Mouse (Mus musculus): ENCODE results near the gene Yars. TPM values are rescaled to one million over a fixed set of nuclear protein-coding genes. Genes with fewer than 3 reads are reported as not detected.

Yars gene
- polyA plus RNA-seq, 1 experiment from 2014 or later, result 91.4 TPM

- no peak overlapping the region for H3K9ac ChIP-seq
- peaks cover 19% of the 10 kb centered on the region for H3K4me1 ChIP-seq
- no peak overlapping the region for H3K4me3 ChIP-seq
- H3K9me3 ChIP-seq, result no peaks in the 10 kb centered on the region
- H3K36me3 ChIP-seq, result no peaks in the 10 kb centered on the region
- WGBS, result 71% methylated on average over 7 of the region's 7 CpGs
- ATAC-seq (ENCODE audit: insufficient number of reproducible peaks, insufficient read depth, low FRiP score, low TSS enrichment), result no peak
- no peak overlapping the region for H3K4me2 ChIP-seq (replicated peaks)
- H3K27ac ChIP-seq, result no peak overlapping the region
- H3K27me3 ChIP-seq, result no peaks in the 10 kb centered on the region
These were observed 44.9 kb downstream of the Yars start for GRCm38 (mm10) chr4:129234488-129234887.

GRCm38 (mm10) chr4:129235147-129235546, 45.6 kb downstream of the Yars start:
- no peak for ATAC-seq (ENCODE audit: insufficient number of reproducible peaks, insufficient read depth, low FRiP score, low TSS enrichment)
- Histone ChIP-seq H3K27ac (no peak overlapping the region), H3K27me3 (no peaks in the 10 kb centered on the region), H3K9ac (no peak overlapping the region), H3K4me2 (replicated peaks) (no peak overlapping the region), H3K36me3 (no peaks in the 10 kb centered on the region), H3K9me3 (no peaks in the 10 kb centered on the region), H3K4me1 (peaks cover 19% of the 10 kb centered on the region), H3K4me3 (no peak overlapping the region)
- WGBS, result 75% methylated on average over 3 of the region's 3 CpGs

- Histone ChIP-seq H3K27ac (no peak overlapping the region), H3K4me1 (peaks cover 21% of the 10 kb centered on the region), H3K4me3 (no peak overlapping the region), H3K27me3 (no peaks in the 10 kb centered on the region), H3K4me2 (replicated peaks) (no peak overlapping the region), H3K9me3 (no peaks in the 10 kb centered on the region), H3K36me3 (no peaks in the 10 kb centered on the region), H3K9ac (no peak overlapping the region)
- WGBS, result 87% methylated on average over 8 of the region's 8 CpGs
- ATAC-seq (ENCODE audit: insufficient number of reproducible peaks, insufficient read depth, low FRiP score, low TSS enrichment), result no peak
These were observed 46.8 kb downstream of the Yars start for GRCm38 (mm10) chr4:129236236-129236813.

- no peak for ATAC-seq (ENCODE audit: insufficient number of reproducible peaks, insufficient read depth, low FRiP score, low TSS enrichment)
- H3K4me1 ChIP-seq, result peaks cover 29% of the 10 kb centered on the region
- WGBS, result 4% methylated on average over 21 of the region's 21 CpGs
These were observed 48.4 kb downstream of the Yars start for GRCm38 (mm10) chr4:129237843-129238441.

GRCm38 (mm10) chr4:129238579-129239016, 49.0 kb downstream of the Yars start:
- peak overlapping the region; percentile 46; the same call in 1 of the 2 replicates for H3K27ac ChIP-seq

More at GRCm38 (mm10) chr4:129237843-129238441, 48.4 kb downstream of the Yars start:
- no peaks in the 10 kb centered on the region for H3K27me3 ChIP-seq
- H3K36me3 ChIP-seq, result no peaks in the 10 kb centered on the region
- no peak overlapping the region for H3K27ac ChIP-seq
- peak overlapping the region; percentile 94 for H3K4me2 ChIP-seq (replicated peaks)
- no peaks in the 10 kb centered on the region for H3K9me3 ChIP-seq
- peak overlapping the region; percentile 75 for H3K9ac ChIP-seq
- H3K4me3 ChIP-seq, result peak overlapping the region; percentile 84

GRCm38 (mm10) chr4:129239075-129239474, 49.5 kb downstream of the Yars start:
- peak overlapping the region; percentile 94 for H3K4me2 ChIP-seq (replicated peaks)
- H3K4me1 ChIP-seq, result peaks cover 30% of the 10 kb centered on the region
- 0% methylated on average over 26 of the region's 29 CpGs for WGBS
- H3K9me3 ChIP-seq, result no peaks in the 10 kb centered on the region
- no peaks in the 10 kb centered on the region for H3K27me3 ChIP-seq
- H3K27ac ChIP-seq, result peak overlapping the region; percentile 46; the same call in 1 of the 2 replicates
- ATAC-seq (ENCODE audit: insufficient number of reproducible peaks, insufficient read depth, low FRiP score, low TSS enrichment), result peak; percentile 84
- no peaks in the 10 kb centered on the region for H3K36me3 ChIP-seq
- H3K9ac ChIP-seq, result peak overlapping the region; percentile 75
- peak overlapping the region; percentile 84 for H3K4me3 ChIP-seq

More at GRCm38 (mm10) chr4:129238579-129239016, 49.0 kb downstream of the Yars start:
- under 1% methylated on average over 23 of the region's 23 CpGs for WGBS
- no peaks in the 10 kb centered on the region for H3K27me3 ChIP-seq
- H3K9me3 ChIP-seq, result no peaks in the 10 kb centered on the region
- H3K4me2 ChIP-seq (replicated peaks), result peak overlapping the region; percentile 94
- ATAC-seq (ENCODE audit: insufficient number of reproducible peaks, insufficient read depth, low FRiP score, low TSS enrichment), result peak; percentile 42
- H3K36me3 ChIP-seq, result no peaks in the 10 kb centered on the region
- H3K4me1 ChIP-seq, result peaks cover 30% of the 10 kb centered on the region
- H3K4me3 ChIP-seq, result peak overlapping the region; percentile 84
- peak overlapping the region; percentile 75 for H3K9ac ChIP-seq

GRCm38 (mm10) chr4:129241898-129242297, 52.3 kb downstream of the Yars start:
- Histone ChIP-seq H3K27ac (peak overlapping the region; percentile 83), H3K36me3 (no peaks in the 10 kb centered on the region), H3K4me2 (replicated peaks) (peak overlapping the region; percentile 9; the same call in 1 of the 2 replicates)

GRCm38 (mm10) chr4:129242327-129242726, 52.8 kb downstream of the Yars start:
- peaks cover 26% of the 10 kb centered on the region for H3K27me3 ChIP-seq
- H3K27ac ChIP-seq, result peak overlapping the region; percentile 83
- peak overlapping the region; percentile 9; the same call in 1 of the 2 replicates for H3K4me2 ChIP-seq (replicated peaks)
- H3K4me3 ChIP-seq, result no peak overlapping the region
- no peak for ATAC-seq (ENCODE audit: insufficient number of reproducible peaks, insufficient read depth, low FRiP score, low TSS enrichment)
- 29% methylated on average over 4 of the region's 4 CpGs for WGBS
- no peaks in the 10 kb centered on the region for H3K9me3 ChIP-seq
- H3K4me1 ChIP-seq, result peaks cover 30% of the 10 kb centered on the region
- H3K36me3 ChIP-seq, result no peaks in the 10 kb centered on the region
- 0 out of 2 replicates have a peak overlapping the region, but pooled peaks have one; percentile 31 for H3K9ac ChIP-seq

More at GRCm38 (mm10) chr4:129241898-129242297, 52.3 kb downstream of the Yars start:
- Histone ChIP-seq H3K4me1 (peaks cover 30% of the 10 kb centered on the region), H3K9me3 (no peaks in the 10 kb centered on the region), H3K4me3 (no peak overlapping the region), H3K27me3 (peaks cover 22% of the 10 kb centered on the region), H3K9ac (0 out of 2 replicates have a peak overlapping the region, but pooled peaks have one; percentile 31)
- ATAC-seq (ENCODE audit: insufficient number of reproducible peaks, insufficient read depth, low FRiP score, low TSS enrichment), result no peak
- WGBS, result 18% methylated on average over 5 of the region's 7 CpGs

GRCm38 (mm10) chr4:129242761-129243160, 53.2 kb downstream of the Yars start:
- WGBS, result 23% methylated on average over 4 of the region's 4 CpGs
- H3K4me2 ChIP-seq (replicated peaks), result no peak overlapping the region
- H3K27ac ChIP-seq, result peak overlapping the region; percentile 83; the same call in 1 of the 2 replicates
- H3K9me3 ChIP-seq, result no peaks in the 10 kb centered on the region
- ATAC-seq (ENCODE audit: insufficient number of reproducible peaks, insufficient read depth, low FRiP score, low TSS enrichment), result no peak
- H3K27me3 ChIP-seq, result peaks cover 31% of the 10 kb centered on the region
- H3K9ac ChIP-seq, result no peak overlapping the region
- no peak overlapping the region for H3K4me3 ChIP-seq
- H3K36me3 ChIP-seq, result no peaks in the 10 kb centered on the region
- peaks cover 27% of the 10 kb centered on the region for H3K4me1 ChIP-seq

- Histone ChIP-seq H3K27ac (no peak overlapping the region), H3K4me3 (no peak overlapping the region), H3K4me1 (peaks cover 18% of the 10 kb centered on the region), H3K9me3 (no peaks in the 10 kb centered on the region), H3K9ac (no peak overlapping the region), H3K4me2 (replicated peaks) (no peak overlapping the region), H3K27me3 (peaks cover 50% of the 10 kb centered on the region), H3K36me3 (no peaks in the 10 kb centered on the region)
- WGBS, result 58% methylated on average over 4 of the region's 4 CpGs
- no peak for ATAC-seq (ENCODE audit: insufficient number of reproducible peaks, insufficient read depth, low FRiP score, low TSS enrichment)
These were observed 55.2 kb downstream of the Yars start for GRCm38 (mm10) chr4:129244802-129245201.

GRCm38 (mm10) chr4:129246360-129247301, 57.1 kb downstream of the Yars start:
- H3K4me2 ChIP-seq (replicated peaks), result no peak overlapping the region
- H3K9ac ChIP-seq, result no peak overlapping the region
- peaks cover 68% of the 10 kb centered on the region for H3K27me3 ChIP-seq
- H3K36me3 ChIP-seq, result no peaks in the 10 kb centered on the region
- WGBS, result 38% methylated on average over 15 of the region's 15 CpGs
- peaks cover 23% of the 10 kb centered on the region for H3K4me1 ChIP-seq
- ATAC-seq (ENCODE audit: insufficient number of reproducible peaks, insufficient read depth, low FRiP score, low TSS enrichment), result no peak
- no peak overlapping the region for H3K4me3 ChIP-seq
- H3K9me3 ChIP-seq, result no peaks in the 10 kb centered on the region
- no peak overlapping the region for H3K27ac ChIP-seq

Data from embryonic facial prominence, embryonic 12.5 days (tissue).